Mouse (Mus musculus) B cell, adult 67 days (primary cell): Measurements from ENCODE around the gene Ercc1. TPM values are rescaled to one million over a fixed set of nuclear protein-coding genes. Genes with fewer than 3 reads are reported as not detected.

ENCODE experiments used
- total RNA-seq, 2 experiments: library from RNA; stranded (reverse); gene quantifications; 4 replicates each; pipeline ENCODE4 v1.2.4; 2023

Ercc1 gene
- total RNA-seq = 10 to 100 TPM; 64.3 to 66.3 TPM

DNA sequence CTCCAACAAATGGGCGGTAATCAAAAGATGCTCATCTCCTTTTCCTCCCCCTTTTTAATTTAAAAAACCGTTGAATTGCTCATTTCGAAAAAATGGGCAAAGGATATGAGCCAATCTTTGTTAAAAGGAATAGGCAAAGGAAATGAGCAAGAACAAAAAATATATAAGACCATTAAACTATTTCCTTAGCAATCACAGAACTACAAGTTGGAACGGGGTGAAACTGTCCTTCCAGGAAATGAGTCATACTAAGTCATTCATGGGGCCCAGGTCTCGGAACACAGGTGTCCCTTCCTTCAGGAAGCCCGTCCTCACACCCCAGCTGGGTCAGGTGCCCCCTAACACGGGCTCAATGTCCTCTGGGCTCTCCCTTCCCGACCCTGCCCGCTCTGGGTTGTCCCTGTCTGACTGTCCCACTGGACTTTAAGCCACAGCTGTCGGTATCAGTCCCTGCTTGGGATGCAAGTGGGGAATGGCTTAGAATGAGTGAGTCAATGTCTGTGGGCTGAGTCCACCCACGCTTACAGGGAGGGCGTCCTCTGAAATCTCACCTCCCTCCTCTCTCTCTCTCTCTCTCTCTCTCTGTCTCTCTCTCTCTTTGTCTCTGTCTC, at the start of gene Ercc1:
TSS of gene Ercc1 (plus strand) at position 542 of the 611 bp plus-strand sequence.

DNA sequence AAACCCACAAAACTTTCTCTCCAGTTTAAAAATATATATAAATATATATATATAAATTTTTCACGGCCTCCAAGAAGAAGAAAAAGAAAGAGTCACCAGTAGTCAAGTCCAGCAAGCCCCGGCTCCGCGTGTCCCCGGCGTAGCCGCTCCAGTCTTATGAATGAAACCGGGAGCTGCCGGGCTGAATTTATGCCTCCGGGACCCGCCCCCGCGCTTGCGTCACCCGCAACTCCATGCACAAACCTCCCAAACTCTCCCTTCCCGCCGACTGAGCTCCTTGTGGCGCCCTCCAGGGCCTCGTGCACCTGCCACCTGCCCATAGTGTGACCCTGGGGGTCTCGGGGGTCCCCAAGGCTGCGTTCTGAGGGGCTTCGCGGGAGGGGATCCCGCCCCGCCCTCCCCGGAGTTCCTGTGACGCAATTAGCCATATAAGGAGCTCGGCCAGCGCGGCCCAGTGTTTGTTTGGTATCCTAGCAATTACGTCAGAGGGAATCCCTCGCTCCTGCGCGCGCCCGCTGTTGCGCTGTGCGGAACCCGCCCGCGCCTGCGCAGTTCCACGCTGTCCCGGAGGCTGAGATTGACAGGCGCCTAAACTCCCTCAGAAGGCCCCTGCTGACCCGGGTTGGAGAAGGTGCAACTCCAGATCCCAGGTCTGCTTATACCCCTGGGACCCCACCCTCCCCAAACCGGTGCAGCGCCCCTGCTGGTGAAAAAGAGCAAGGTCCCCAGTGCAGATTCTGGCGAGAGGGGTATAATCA, 34.5 kb upstream of the Ercc1 start, which contains the start of gene Fosb:
TSS of gene Fosb (minus strand) at position 168 of the 758 bp plus-strand sequence.

DNA sequence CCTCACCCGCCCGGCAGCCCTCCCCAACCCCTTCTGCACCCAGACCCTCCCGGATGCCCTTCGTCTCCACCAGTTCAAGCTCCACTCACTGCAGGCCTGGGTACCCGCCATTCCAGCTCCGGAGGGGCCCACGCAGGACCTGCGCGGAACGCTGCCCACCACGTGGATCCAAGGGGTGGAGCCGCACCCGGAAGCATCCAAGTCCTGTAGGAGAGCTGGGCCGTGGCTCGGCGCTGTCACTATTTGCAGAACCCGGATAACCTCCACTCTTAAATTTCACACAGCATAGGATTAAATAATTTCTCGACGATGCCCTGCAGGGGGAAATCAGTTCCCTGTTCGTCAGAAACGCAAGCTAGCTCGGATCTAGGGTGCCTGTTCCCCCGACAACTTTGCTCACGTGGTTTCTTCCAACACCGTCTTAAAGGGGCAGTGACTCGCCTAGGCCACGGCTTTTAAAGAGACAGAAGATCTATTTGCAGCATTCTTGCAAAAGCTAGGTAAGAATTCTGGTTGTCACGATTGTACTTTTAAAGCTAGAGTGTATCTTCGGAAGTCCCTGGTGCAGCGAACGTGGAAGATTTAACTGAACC, 14.8 kb downstream of the Ercc1 start, which contains the start of the genes Cd3eap and Ppp1r13l:
TSS of gene Cd3eap (minus strand) at position 185 of the 593 bp plus-strand sequence.
TSS of gene Ppp1r13l (plus strand) at position 451 of the 593 bp plus-strand sequence.

DNA sequence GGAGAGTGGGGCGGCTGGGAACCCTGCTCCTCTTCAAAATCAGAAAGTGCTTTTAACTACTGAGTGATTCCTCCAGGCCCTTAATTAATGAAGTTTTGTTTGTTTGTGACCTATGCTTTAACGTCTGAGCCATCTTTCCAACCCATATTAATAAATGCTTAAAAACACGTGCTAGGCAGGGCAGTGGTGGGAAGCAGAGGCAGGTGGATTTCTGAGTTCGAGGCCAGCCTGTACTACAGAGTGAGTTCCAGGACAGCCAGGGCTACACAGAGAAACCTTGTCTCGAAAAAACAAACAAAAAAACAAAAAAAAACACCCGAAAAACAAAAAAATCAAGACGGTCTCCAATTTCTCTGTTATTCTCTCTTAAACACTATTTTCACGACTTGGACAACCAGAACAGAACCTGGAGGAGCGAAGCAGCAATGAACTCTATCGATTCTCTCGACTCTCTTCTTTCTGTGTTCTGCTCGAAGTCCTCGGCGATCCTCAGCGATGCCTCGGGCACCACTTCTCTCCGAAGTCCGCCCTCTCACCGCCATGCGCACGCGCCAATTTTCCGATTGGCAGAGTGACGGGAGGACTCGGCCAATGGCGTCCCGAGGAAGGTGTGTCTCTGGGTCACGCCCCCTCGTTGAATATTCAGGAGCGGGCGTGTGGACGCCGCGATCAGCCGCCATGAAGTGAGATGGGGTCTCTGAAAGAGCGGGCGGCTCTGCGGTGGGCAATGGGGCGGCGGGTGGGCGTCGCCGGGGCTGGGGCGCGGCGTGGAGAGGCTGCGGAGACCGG, 37.0 kb downstream of the Ercc1 start, which contains the start of gene Ercc2:
TSS of gene Ercc2 (plus strand) at position 634 of the 789 bp plus-strand sequence.

DNA sequence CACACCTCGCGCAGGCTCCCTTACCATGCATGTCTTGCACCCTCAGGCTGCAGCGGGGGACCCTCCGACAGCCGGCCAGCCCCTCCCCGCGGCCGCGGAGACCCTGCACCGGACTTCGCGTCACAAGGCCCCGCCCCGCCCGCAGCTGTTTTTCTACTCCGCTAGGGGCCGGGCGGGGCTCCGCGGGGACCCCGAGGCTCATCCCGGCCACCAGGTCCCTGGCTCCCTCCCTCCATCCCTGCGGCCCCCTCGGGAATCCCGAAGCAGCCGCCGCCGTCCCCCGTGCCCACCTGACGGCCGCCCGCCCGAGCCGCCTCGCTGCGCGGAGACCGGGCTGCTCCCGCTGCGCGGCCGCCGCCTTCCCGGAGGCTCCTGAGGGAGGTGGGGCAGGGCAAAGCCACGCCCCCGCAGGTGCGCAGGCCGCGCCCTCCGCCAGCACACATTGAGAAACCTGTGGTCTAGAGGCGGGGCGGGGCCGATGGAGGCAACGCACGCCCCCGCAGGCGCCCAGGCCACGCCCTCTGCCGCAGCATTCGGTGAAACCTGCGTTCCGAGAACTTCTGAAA, 59.2 kb downstream of the Ercc1 start, which contains the start of gene Klc3:
TSS of gene Klc3 (minus strand) at position 374 of the 566 bp plus-strand sequence.

DNA sequence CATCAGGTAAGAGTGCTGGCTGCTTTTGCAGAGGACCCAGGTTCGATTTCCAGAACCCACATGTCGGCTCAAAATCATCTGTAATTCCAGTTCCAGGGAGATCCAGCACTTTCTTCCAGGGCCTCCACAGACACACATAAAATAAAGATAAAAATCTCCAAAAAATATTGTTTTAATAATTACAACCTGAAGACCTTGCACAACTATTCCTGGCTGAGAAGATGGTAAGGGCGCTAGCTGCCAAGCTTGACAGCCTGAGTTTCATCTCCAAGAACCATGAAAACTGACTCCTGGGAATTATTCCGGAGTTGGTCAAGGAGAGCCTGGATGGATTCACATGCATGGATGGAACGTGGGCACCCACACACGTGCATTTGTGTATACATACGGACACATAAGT, 59.9 kb downstream of the Ercc1 start, which contains the start of gene Ckm:
TSS of gene Ckm (plus strand) at position 301 of the 400 bp plus-strand sequence.

Other genes with a start within 250 kb of the Ercc1 start
- gene Gm4969, start 226.4 kb upstream of the Ercc1 start, total RNA-seq = not detected
- gene Fbxo46, start 224.9 kb upstream of the Ercc1 start, total RNA-seq = 10 to 100 TPM; 27.1 to 29.2 TPM
- 10 to 100 TPM; 12.3 to 14.1 TPM for gene Qpctl, start 195.5 kb upstream of the Ercc1 start, total RNA-seq
- gene Snrpd2, start 195.1 kb upstream of the Ercc1 start, total RNA-seq = 100 to 1,000 TPM in 1 of 2 experiments, 10 to 100 TPM in 1; 89.6 to 100 TPM
- gene Gipr, start 178.7 kb upstream of the Ercc1 start, total RNA-seq = not detected
- 10 to 100 TPM; 20.6 to 35.2 TPM for gene Eml2, start 168.4 kb upstream of the Ercc1 start, total RNA-seq
- gene Gpr4, start 132.2 kb upstream of the Ercc1 start, total RNA-seq = not detected
- 10 to 100 TPM; 37.9 to 54.7 TPM for gene Opa3, start 116.4 kb upstream of the Ercc1 start, total RNA-seq
- gene Vasp, start 73.0 kb upstream of the Ercc1 start, total RNA-seq = 100 to 1,000 TPM; 403 to 410 TPM
- not detected for gene Ppm1n, start 64.7 kb upstream of the Ercc1 start, total RNA-seq
- gene Rtn2, start 62.2 kb upstream of the Ercc1 start, total RNA-seq = not detected
- gene Fosb, start 34.7 kb upstream of the Ercc1 start, total RNA-seq = 1,000 to 10,000 TPM in 1 of 2 experiments, 100 to 1,000 TPM in 1; 524 to 1,527 TPM
- gene Cd3eap, start 14.7 kb downstream of the Ercc1 start, total RNA-seq = 10 to 100 TPM in 1 of 2 experiments, 1 to 10 TPM in 1; 6.7 to 10.7 TPM
- 1 to 10 TPM; 1.4 to 1.9 TPM for gene Ppp1r13l, start 15.0 kb downstream of the Ercc1 start, total RNA-seq
- gene Ercc2, start 37.2 kb downstream of the Ercc1 start, total RNA-seq = 10 to 100 TPM; 57.0 to 80.3 TPM
- 1 to 10 TPM; 1.9 to 2.2 TPM for gene Klc3, start 59.3 kb downstream of the Ercc1 start, total RNA-seq
- gene Ckm, start 60.0 kb downstream of the Ercc1 start, total RNA-seq = under 1 TPM; 0.44 TPM
- gene Mark4, start 114.0 kb downstream of the Ercc1 start, total RNA-seq = 10 to 100 TPM; 29.5 to 30.7 TPM
- not detected for gene Exoc3l2, start 118.6 kb downstream of the Ercc1 start, total RNA-seq
- gene Bloc1s3, start 163.6 kb downstream of the Ercc1 start, total RNA-seq = 1 to 10 TPM; 5.8 to 6.5 TPM
- 10 to 100 TPM; 30.2 to 34.6 TPM for gene Trappc6a, start 163.6 kb downstream of the Ercc1 start, total RNA-seq
- under 1 TPM; 0.55 to 0.62 TPM for gene Nkpd1, start 173.1 kb downstream of the Ercc1 start, total RNA-seq
- gene Ppp1r37, start 218.3 kb downstream of the Ercc1 start, total RNA-seq = 10 to 100 TPM; 58.2 to 64.2 TPM
- 10 to 100 TPM; 14.4 to 17.4 TPM for gene Zfp296, start 232.5 kb downstream of the Ercc1 start, total RNA-seq
- 10 to 100 TPM; 88.5 to 93.3 TPM for gene Gemin7, start 232.8 kb downstream of the Ercc1 start, total RNA-seq